14 mouse cellular contexts compared by ENCODE assay signal in the genomic region with DNA sequence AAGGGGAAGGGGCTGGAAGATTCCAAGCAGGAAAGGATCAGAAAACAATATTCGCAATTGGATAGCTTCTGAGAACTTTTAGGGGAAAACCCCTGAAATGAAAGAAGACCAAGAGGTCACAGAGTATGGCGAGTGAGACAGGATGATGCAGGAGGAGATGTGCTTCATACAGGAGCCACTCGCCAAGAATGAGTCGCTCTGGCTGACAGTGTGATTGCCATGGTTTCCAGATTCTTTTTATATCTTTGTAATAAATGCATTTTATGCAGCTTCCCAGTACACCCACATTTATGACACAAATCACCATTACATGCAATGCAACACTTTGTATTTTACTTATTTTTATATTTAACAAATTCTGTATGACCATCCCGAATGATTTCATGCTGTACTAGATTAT. TPM values are rescaled to one million over a fixed set of nuclear protein-coding genes. Genes with fewer than 3 reads are reported as not detected.
DNase-seq lines count a peak whose midpoint lies in the region.
"Had no signal": no experiment of that assay in that cellular context is flagged by ENCODE, and none has a peak within 500 bp of the region (broad histone marks: within the 10 kb centered on the region; RNA-seq: fewer than 3 reads in every experiment).

No protein-coding gene starts in this region.

- intact Hi-C loops in gastrocnemius, postnatal 14 days (cut with DNase I; ENCODE audit: low total_unique reads) = loop anchor here (5.0 kb wide), 1 partner anchor 225 kb away; no protein-coding TSS in a partner anchor

- peak; percentile 53 for DNase-seq in layer of hippocampus, adult 9-11 months
- DNase-seq in layer of hippocampus, postnatal 36 days = no peak
- DNase-seq in right cerebral cortex, postnatal 10 days (ENCODE audit: low spot score in 2 of 2) = peak; percentile 45 to 62
- DNase-seq in right cerebral cortex, postnatal 4 days = no peak
- DNase-seq in brain, adult 2 months (ENCODE audit: low read depth, low spot score) = peak; percentile 74
- no peak for DNase-seq in gastrocnemius, postnatal 14 days
- DNase-seq in urinary bladder, adult 18-20 months (ENCODE audit: low spot score in 2 of 2) = no peak
- DNase-seq: adrenal gland, postnatal 14 days; B cell, adult 2 months; cerebellum, adult 18-20 months; cerebellum, adult 9-11 months; cerebellum, postnatal 36 days; forebrain, postnatal 0 days; heart, adult 2 months had no signal

RNA-seq across cellular contexts. Expression of gene Dcaf5, which starts 49.1 kb away (rescaled TPM):
- 10 to 100 TPM; 68.5 to 74.0 TPM for total RNA-seq in layer of hippocampus, postnatal 36 days (2021)
- 10 to 100 TPM; 26.0 to 27.2 TPM for total RNA-seq in gastrocnemius, postnatal 14 days (2021)

Comparison
In these comparisons a context has a peak if more than half of its experiments do, and no peak if none do; other contexts are left out.
1. DNase-seq: peak in layer of hippocampus, adult 9-11 months (single experiment), right cerebral cortex, postnatal 10 days (2 of 2) and brain, adult 2 months (single experiment); none in layer of hippocampus, postnatal 36 days (0 of 2), right cerebral cortex, postnatal 4 days (single experiment), gastrocnemius, postnatal 14 days (single experiment) and urinary bladder, adult 18-20 months (0 of 2).